Mouse (Mus musculus) left cerebral cortex, adult 2 months (tissue): ENCODE measurements at regions not wholly inside any gene's neighbourhood (a gene's known extent, or its start where the extent isn't known, plus 50 kb on each side); places are given as distances from the start of the nearest gene placed in this dataset.
"Not testable (repeated sequence)": the region's sequence is repeated elsewhere in the genome, so short reads cannot be mapped to it uniquely, and the experiment has no call there.

Source experiments
- DNase-seq, 2 experiments: peaks; one replicate each; pipeline ENCODE4 v3.0.0; 2021 to 2022; ENCODE audit warnings: low spot score in 2 of 2, mixed read lengths in 1 of 2; ENCODE audit errors: extremely low spot score in 1 of 2
- H3K27ac ChIP-seq: fragments of 200-600 bp; 2 replicates; pipeline ENCODE4 v1.8.1; 2022
- H3K4me3 ChIP-seq: fragments of 200-600 bp; 2 replicates; pipeline ENCODE4 v1.8.1; 2022
- CTCF ChIP-seq: fragments of 200-600 bp; IDR thresholded peaks from 2 replicates; pipeline ENCODE4 v1.8.1; 2022; ENCODE audit warnings: antibody characterized with exemption, mild to moderate bottlenecking, moderate library complexity
- intact Hi-C: fragments of 180-260 bp; cut with DNase I; formaldehyde crosslinking; loops from one replicate; pipeline ENCODE4 v1.15.1; 2025

DNA sequence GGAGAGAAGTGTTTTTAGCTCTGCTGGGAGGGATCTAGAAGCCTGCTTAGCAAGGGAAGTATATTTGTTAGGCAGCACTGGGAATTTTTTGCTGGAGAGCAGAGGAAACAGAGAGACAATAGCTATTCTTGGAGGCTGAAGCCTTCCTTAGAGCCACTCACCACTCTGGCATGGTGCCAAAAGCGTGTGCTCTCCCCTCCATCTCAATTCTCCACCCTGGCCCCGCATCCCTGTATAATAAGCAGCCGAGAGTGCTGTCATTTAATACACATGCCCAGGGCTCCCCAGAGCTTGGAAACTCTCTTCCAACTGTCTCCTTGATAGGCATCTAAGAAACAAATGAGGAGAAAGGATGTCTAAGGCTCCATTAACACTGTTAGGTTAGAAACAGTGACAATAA is 455.8 kb upstream of the Clint1 start:
- no peak for TF ChIP-seq CTCF
- H3K27ac ChIP-seq, result no peak overlapping the region
- intact Hi-C loops, result no loop called here
- no peak overlapping the region for H3K4me3 ChIP-seq
- DNase-seq, result no peak

DNA sequence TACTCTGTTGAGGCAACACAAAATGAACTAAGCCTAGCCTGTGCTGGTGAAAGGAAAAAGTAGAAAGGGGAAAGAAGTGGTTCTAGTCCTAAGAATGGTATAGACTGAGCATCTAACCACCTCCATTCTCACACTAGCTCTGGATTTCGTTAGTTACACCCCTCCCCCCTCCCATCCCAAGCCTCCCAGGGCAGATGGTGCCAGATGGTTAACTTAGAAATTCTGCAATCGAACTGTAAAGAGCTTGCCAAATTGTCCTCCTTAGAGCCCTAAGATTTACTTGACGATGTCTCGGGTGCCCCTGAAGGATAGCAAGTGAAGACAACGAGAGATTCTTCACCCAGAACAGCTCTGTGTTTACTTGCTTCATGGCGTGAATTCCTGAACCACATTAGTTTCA is 453.7 kb upstream of the Clint1 start:
- no peak for DNase-seq
- Histone ChIP-seq H3K27ac (no peak overlapping the region), H3K4me3 (no peak overlapping the region)
- intact Hi-C loops, result no loop called here
- no peak for TF ChIP-seq CTCF

- no peak overlapping the region for H3K4me3 ChIP-seq
- intact Hi-C loops, result no loop called here
- no peak for TF ChIP-seq CTCF
- no peak overlapping the region for H3K27ac ChIP-seq
- DNase-seq, result no peak
Measured at GRCm38 (mm10) chr11:45404377-45405029, 447.3 kb upstream of the Clint1 start.

DNA sequence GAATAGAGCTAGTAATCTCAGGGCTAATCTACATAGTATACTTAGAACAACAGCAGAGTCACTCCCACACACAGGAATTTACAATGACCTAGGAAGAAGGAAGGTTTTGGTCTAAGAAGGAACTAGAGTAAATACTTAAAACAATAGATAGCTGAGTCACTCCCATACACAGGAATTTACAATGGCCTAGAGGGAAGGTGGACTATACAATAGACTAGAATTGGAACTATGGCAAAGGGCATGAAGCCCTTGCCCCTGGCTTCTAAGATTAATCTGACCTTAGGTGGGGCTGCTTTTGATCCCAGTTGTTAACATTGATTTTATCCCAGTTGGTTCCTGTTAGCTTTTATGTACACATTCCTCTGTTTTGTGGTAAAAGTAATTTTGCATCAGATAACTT is 427.8 kb upstream of the Clint1 start:
- H3K27ac ChIP-seq, DNase-seq, H3K4me3 ChIP-seq, intact Hi-C loops: not testable (repeated sequence)

DNA sequence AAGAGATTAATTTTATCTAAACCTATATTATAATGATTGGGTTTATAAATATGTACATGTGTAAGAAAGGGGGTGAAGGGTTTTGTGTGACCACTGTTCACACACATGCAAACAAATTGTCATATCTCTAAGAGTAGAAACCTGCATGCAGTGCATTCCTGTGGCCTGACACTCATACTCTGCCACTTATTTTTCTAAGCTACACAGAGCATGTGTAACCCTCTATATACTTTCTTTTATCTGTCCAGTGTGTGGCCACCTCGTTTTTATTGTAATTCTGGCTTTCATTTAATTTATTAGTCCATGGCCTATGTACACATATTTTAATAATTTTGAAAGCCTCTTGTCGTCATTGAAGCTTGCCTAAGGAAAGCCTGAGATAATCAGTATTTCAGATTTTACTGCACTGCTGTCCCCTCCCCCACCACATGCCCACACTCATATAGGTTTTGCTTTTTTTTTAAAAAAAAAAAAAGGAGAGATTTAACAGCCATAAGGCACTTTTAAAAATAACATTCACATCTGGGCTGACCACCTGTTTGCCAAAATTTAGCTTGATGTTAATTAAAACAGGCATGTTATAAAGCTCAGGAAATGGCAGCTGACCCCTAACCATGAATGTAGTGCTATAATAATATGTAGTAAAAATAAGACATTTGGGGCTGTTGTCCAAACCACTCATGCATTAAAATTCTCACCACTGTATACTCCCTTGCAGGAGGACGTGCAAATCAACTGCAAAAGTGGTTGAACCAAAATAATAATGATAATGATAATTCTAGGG is 410.7 kb upstream of the Clint1 start:
- intact Hi-C loops, result no loop called here
- no peak overlapping the region for H3K4me3 ChIP-seq
- no peak overlapping the region for H3K27ac ChIP-seq
- DNase-seq, result no peak
- no peak for TF ChIP-seq CTCF

GRCm38 (mm10) chr11:45446512-45446911 is 405.3 kb upstream of the Clint1 start:
- intact Hi-C loops, result no loop called here
- TF ChIP-seq CTCF, result no peak
- Histone ChIP-seq H3K27ac (no peak overlapping the region), H3K4me3 (no peak overlapping the region)
- DNase-seq, result no peak

DNA sequence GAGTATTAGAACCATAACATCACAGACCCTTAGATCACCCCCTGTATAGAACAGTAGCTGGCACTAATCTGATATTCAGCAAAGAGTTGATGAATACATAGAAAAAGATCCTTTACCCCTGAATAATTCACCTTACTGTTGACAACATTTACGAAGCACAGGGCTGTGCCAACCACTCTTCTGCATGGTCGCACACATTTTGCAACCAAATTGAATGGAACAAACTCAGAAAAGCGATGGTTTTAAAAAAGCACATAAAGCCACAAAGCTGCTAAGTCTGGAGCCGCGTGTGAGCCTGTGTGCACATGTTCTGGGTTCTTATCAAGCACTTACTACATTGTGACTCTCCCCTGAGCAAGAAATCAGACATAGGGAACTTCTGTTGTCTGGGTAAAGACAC is 397.6 kb upstream of the Clint1 start:
- no peak overlapping the region for H3K27ac ChIP-seq
- intact Hi-C loops, result no loop called here
- TF ChIP-seq CTCF, result no peak

DNA sequence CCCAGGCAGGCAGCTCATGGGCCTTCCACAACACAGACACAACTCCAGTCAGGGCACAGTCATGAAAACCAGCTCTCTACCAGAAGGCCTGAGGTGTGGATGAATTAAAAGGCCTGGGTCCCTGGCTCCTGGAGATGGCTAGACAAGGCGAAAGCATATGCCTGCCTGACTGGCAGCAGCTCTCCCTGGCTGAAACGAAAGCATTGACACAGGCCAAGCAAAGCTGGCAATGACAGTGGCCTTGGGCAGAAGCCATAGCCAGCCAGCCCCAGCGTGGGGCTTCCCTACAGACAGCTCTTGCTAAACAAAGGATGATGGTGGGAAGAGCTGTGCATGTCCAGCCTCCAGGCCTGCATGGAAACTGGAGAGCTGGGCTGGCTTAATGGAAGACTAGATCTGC is 396.9 kb upstream of the Clint1 start:
- no peak for DNase-seq
- no peak for TF ChIP-seq CTCF
- no peak overlapping the region for H3K4me3 ChIP-seq
- H3K27ac ChIP-seq, result no peak overlapping the region
- intact Hi-C loops, result no loop called here

More for the DNA sequence above, 397.6 kb upstream of the Clint1 start:
- H3K4me3 ChIP-seq, result no peak overlapping the region
- no peak for DNase-seq

GRCm38 (mm10) chr11:45456724-45457123 is 395.1 kb upstream of the Clint1 start:
- intact Hi-C loops, result no loop called here
- TF ChIP-seq CTCF, result no peak
- no peak overlapping the region for H3K27ac ChIP-seq
- H3K4me3 ChIP-seq, result no peak overlapping the region
- no peak for DNase-seq

GRCm38 (mm10) chr11:45457597-45457996 is 394.3 kb upstream of the Clint1 start:
- H3K27ac ChIP-seq, result no peak overlapping the region
- no peak for DNase-seq
- intact Hi-C loops, result no loop called here
- TF ChIP-seq CTCF, result no peak
- H3K4me3 ChIP-seq, result no peak overlapping the region

DNA sequence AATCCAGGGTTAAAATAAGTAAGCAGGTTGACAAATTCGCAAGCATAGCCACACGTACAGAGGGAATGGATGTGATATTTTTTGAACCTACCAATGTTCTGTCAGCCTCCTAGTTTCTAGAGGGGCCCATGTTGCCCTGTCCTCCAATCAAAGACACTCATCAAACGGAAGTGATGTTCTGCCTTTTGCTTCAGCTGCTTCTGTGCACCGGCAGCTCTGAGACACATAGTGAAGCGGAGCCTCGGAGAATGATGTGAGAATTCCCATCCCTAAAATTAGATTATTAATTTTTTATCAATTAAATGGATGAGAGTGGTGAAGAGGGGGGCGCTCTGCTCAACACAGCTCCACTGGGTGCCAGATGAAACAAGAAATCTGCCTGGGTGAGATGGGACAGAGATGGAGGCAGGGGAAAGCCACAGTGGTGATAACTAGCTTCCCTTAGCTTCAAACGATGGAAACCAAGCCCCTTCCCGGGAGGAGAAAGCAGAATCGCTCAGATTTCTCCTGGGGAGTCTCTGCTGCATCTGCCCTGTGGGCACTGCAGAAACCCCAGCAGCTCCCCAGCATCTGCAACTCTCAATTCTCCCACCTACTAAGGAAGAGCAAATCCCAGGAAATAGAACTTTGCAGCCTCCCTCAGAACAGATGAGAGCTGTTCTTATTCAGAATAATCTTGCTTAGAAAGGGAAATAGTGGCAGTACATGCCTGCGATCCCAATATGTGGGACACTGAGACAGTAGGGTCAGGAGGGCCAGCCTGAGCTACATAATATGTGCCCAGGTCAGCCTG is 391.7 kb upstream of the Clint1 start:
- H3K4me3 ChIP-seq, result no peak overlapping the region
- no peak for TF ChIP-seq CTCF
- intact Hi-C loops, result no loop called here
- H3K27ac ChIP-seq, result no peak overlapping the region
- DNase-seq, result no peak

DNA sequence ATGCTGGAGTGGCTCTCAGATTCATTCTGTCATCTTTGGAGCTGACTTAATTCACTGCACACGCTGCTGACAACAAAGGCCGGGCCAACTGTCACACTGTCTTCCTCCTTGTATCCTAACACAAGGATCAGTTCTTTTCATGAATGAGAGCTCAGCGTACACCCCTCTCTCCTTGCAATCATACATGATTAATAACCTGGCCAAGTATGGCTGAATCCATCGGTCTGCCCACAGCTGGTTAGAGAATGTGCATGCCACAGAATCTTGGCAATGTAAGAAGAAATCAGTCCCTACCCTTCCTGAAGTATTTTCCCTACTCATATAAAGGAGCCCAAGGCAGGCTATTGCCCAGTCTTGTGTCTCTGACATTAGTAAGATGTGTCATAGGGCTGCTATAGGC is 387.4 kb upstream of the Clint1 start:
- H3K4me3 ChIP-seq, result no peak overlapping the region
- no peak overlapping the region for H3K27ac ChIP-seq
- intact Hi-C loops, result no loop called here
- TF ChIP-seq CTCF, result no peak
- no peak for DNase-seq
